Mouse (Mus musculus): Measurements from ENCODE around the gene Vars. TPM values are rescaled to one million over a fixed set of nuclear protein-coding genes. Genes with fewer than 3 reads are reported as not detected.

Gene Vars
- total and polyA plus RNA-seq, 3 experiments, result 130 to 1,339 (median 289) TPM

- Histone ChIP-seq H3K9me3 (replicated peaks) (no peaks in the 10 kb centered on the region), H3K4me3 (ENCODE audit: low read depth, low read length) (no peak overlapping the region), H3K4me1 (ENCODE audit: insufficient read depth, low read depth, low read length) (peaks cover 57% of the 10 kb centered on the region), H3K36me3 (replicated peaks) (peaks cover 41% of the 10 kb centered on the region), H3K27me3 (ENCODE audit: insufficient read depth, low read length) (peaks cover 37% of the 10 kb centered on the region)
- no peak for DNase-seq (ENCODE audit: low spot score)
- TF ChIP-seq GATA1 (IDR thresholded peaks at IDR 0.05; ENCODE audit: borderline replicate concordance, low read length) (no peak), GATA2 (IDR thresholded peaks at IDR 0.05; ENCODE audit: borderline replicate concordance, low read depth, low read length) (no peak), POLR2AphosphoS5 (IDR thresholded peaks at IDR 0.05; ENCODE audit: insufficient replicate concordance, low read depth, low read length) (no peak), CTCF (IDR thresholded peaks at IDR 0.05; ENCODE audit: low read depth, low read length) (no peak), TAL1 (conservative IDR thresholded peaks at IDR 0.05; ENCODE audit: low read depth, low read length) (no peak)
- no peak for ATAC-seq (ENCODE audit: extremely low read depth, insufficient number of reproducible peaks, low FRiP score, poor library complexity, severe bottlenecking)
Observed at GRCm38 (mm10) chr17:35063466-35063865, 62.7 kb downstream of the Vars start.

GRCm38 (mm10) chr17:35064378-35064877, 63.6 kb downstream of the Vars start:
- TF ChIP-seq GATA1 (IDR thresholded peaks at IDR 0.05; ENCODE audit: borderline replicate concordance, low read length) (no peak), GATA2 (IDR thresholded peaks at IDR 0.05; ENCODE audit: borderline replicate concordance, low read depth, low read length) (no peak), POLR2AphosphoS5 (IDR thresholded peaks at IDR 0.05; ENCODE audit: insufficient replicate concordance, low read depth, low read length) (no peak), CTCF (IDR thresholded peaks at IDR 0.05; ENCODE audit: low read depth, low read length) (no peak), TAL1 (conservative IDR thresholded peaks at IDR 0.05; ENCODE audit: low read depth, low read length) (no peak)
- H3K9me3 ChIP-seq (replicated peaks), result no peaks in the 10 kb centered on the region
- H3K36me3 ChIP-seq (replicated peaks), result peaks cover 36% of the 10 kb centered on the region
- H3K4me3 ChIP-seq (ENCODE audit: low read depth, low read length), result no peak overlapping the region; the same call in 1 of the 2 replicates
- H3K4me1 ChIP-seq (ENCODE audit: insufficient read depth, low read depth, low read length), result peaks cover 51% of the 10 kb centered on the region
- peaks cover 47% of the 10 kb centered on the region for H3K27me3 ChIP-seq (ENCODE audit: insufficient read depth, low read length)
- ATAC-seq (ENCODE audit: extremely low read depth, insufficient number of reproducible peaks, low FRiP score, poor library complexity, severe bottlenecking) (no peak), DNase-seq (ENCODE audit: low spot score) (no peak)

DNA sequence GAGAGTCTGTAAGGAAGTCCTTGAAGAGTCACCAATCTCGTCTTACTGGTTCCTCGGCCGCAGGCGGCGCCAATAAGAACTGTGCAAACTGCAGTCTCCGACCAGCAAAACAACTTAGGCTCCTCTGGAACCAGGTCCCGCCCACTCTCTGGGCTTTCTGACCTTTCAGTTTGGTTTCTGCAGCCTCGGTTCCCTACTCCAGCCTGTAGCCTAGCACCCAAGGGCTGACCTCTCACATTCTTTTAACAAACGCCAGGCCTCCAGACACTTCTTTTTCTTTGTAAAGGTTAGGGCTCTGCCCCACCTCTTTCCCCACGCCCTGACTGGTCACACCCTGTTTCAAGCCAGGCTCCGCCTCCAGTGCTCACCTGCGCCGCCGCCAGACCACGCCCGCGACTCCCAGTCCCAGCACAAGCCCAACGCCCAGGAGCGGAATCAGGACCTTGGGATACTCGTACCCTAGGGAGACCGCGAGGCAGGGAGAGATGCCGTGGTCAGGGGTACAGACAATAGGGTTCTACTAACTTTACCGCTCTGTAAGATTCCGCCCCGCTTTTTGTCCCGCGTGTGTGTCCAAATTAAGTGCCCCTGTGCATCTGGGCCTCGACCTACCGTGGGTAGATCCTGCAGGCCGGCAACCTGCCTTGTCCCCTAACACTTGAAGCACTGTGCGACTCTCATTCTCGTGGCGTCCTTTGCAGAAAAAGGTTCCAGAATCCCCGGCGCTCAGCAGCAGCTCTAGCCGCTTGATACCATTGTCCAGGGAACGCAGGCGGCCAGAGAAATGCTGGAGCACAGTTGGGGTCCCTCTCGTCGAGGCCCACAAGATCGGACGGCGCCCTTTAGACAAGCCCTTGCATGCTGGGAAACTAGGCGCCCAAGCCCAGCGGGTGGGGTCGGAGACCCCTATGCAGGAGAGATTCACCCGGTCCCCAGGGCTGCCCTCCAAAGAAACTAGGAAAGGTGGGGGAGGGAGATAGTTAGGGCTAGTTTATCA, 64.5 kb downstream of the Vars start, which contains the start of gene Ly6g6c:
TSS of gene Ly6g6c (plus strand) at position 438 of the 997 bp plus-strand sequence.
- ATAC-seq (ENCODE audit: extremely low read depth, insufficient number of reproducible peaks, low FRiP score, poor library complexity, severe bottlenecking) (no peak), DNase-seq (ENCODE audit: low spot score) (no peak)
- H3K9me3 ChIP-seq (replicated peaks), result no peaks in the 10 kb centered on the region
- TF ChIP-seq POLR2AphosphoS5 (IDR thresholded peaks at IDR 0.05; ENCODE audit: insufficient replicate concordance, low read depth, low read length), result no peak
- no peak for TF ChIP-seq GATA1 (IDR thresholded peaks at IDR 0.05; ENCODE audit: borderline replicate concordance, low read length)
- TF ChIP-seq TAL1 (conservative IDR thresholded peaks at IDR 0.05; ENCODE audit: low read depth, low read length), result no peak
- TF ChIP-seq CTCF (IDR thresholded peaks at IDR 0.05; ENCODE audit: low read depth, low read length), result no peak
- no peak for TF ChIP-seq GATA2 (IDR thresholded peaks at IDR 0.05; ENCODE audit: borderline replicate concordance, low read depth, low read length)
- H3K27me3 ChIP-seq (ENCODE audit: insufficient read depth, low read length), result peaks cover 52% of the 10 kb centered on the region
- peaks cover 33% of the 10 kb centered on the region for H3K36me3 ChIP-seq (replicated peaks)
- peaks cover 44% of the 10 kb centered on the region for H3K4me1 ChIP-seq (ENCODE audit: insufficient read depth, low read depth, low read length)
- peak within 1 kb of the TSS; percentile 49; the same call in 1 of the 2 replicates for H3K4me3 ChIP-seq (ENCODE audit: low read depth, low read length)

Other genes starting within 250 kb of the Vars start
Only the 20 nearest of the 45 such genes appear.
- gene C2, start 102.7 kb upstream of the Vars start, total RNA-seq (2014; fragmentation: Nextera tagmentation), result 22.2 and 25.9 TPM in 2 replicates
- gene C2, start 102.7 kb upstream of the Vars start, total RNA-seq (2017), result 1.4 and 2.5 TPM in 2 replicates
- 1.2 and 2.3 TPM in 2 replicates for gene C2, start 102.7 kb upstream of the Vars start, polyA plus RNA-seq (2012)
- gene Ehmt2, start 102.5 kb upstream of the Vars start, total RNA-seq (2014; fragmentation: Nextera tagmentation), result 123 and 126 TPM in 2 replicates
- 94.4 and 108 TPM in 2 replicates for gene Ehmt2, start 102.5 kb upstream of the Vars start, total RNA-seq (2017)
- 346 and 451 TPM in 2 replicates for gene Ehmt2, start 102.5 kb upstream of the Vars start, polyA plus RNA-seq (2012)
- gene Slc44a4, start 86.5 kb upstream of the Vars start, total RNA-seq (2014; fragmentation: Nextera tagmentation), result not detected in 2 replicates
- gene Slc44a4, start 86.5 kb upstream of the Vars start, total RNA-seq (2017), result 0.06 TPM in 1 of 2 replicates, not detected in the other
- gene Slc44a4, start 86.5 kb upstream of the Vars start, polyA plus RNA-seq (2012), result not detected in 2 replicates
- gene Neu1, start 69.7 kb upstream of the Vars start, total RNA-seq (2014; fragmentation: Nextera tagmentation), result 11.6 and 12.6 TPM in 2 replicates
- 17.2 and 19.7 TPM in 2 replicates for gene Neu1, start 69.7 kb upstream of the Vars start, total RNA-seq (2017)
- gene Neu1, start 69.7 kb upstream of the Vars start, polyA plus RNA-seq (2012), result 9.2 and 12.0 TPM in 2 replicates
- 0.24 TPM in 1 of 2 replicates, not detected in the other for gene Hspa1b, start 41.7 kb upstream of the Vars start, total RNA-seq (2014; fragmentation: Nextera tagmentation)
- 0.11 and 0.35 TPM in 2 replicates for gene Hspa1b, start 41.7 kb upstream of the Vars start, total RNA-seq (2017)
- gene Hspa1b, start 41.7 kb upstream of the Vars start, polyA plus RNA-seq (2012), result 0.93 and 0.94 TPM in 2 replicates
- gene Gm20481, start 31.1 kb upstream of the Vars start, total RNA-seq (2014; fragmentation: Nextera tagmentation), result not detected in 2 replicates
- gene Gm20481, start 31.1 kb upstream of the Vars start, total RNA-seq (2017), result 0.44 TPM in 1 of 2 replicates, not detected in the other
- gene Gm20481, start 31.1 kb upstream of the Vars start, polyA plus RNA-seq (2012), result not detected in 2 replicates
- not detected in 2 replicates for gene Hspa1a, start 28.8 kb upstream of the Vars start, total RNA-seq (2014; fragmentation: Nextera tagmentation)
- 0.06 TPM in 1 of 2 replicates, not detected in the other for gene Hspa1a, start 28.8 kb upstream of the Vars start, total RNA-seq (2017)
- gene Hspa1a, start 28.8 kb upstream of the Vars start, polyA plus RNA-seq (2012), result 0.18 and 0.22 TPM in 2 replicates
- not detected in 2 replicates for gene Hspa1l, start 28.3 kb upstream of the Vars start, total RNA-seq (2014; fragmentation: Nextera tagmentation)
- gene Hspa1l, start 28.3 kb upstream of the Vars start, total RNA-seq (2017), result 0.05 and 0.12 TPM in 2 replicates
- gene Hspa1l, start 28.3 kb upstream of the Vars start, polyA plus RNA-seq (2012), result not detected in 2 replicates
- gene Lsm2, start 19.1 kb upstream of the Vars start, total RNA-seq (2014; fragmentation: Nextera tagmentation), result 195 and 218 TPM in 2 replicates
- 65.8 and 71.9 TPM in 2 replicates for gene Lsm2, start 19.1 kb upstream of the Vars start, total RNA-seq (2017)
- gene Lsm2, start 19.1 kb upstream of the Vars start, polyA plus RNA-seq (2012), result 239 and 263 TPM in 2 replicates
- 0.53 and 0.60 TPM in 2 replicates for gene Vwa7, start 15.6 kb downstream of the Vars start, total RNA-seq (2014; fragmentation: Nextera tagmentation)
- 3.5 TPM in 2 replicates for gene Vwa7, start 15.6 kb downstream of the Vars start, total RNA-seq (2017)
- 1.5 TPM in 2 replicates for gene Vwa7, start 15.6 kb downstream of the Vars start, polyA plus RNA-seq (2012)
- gene Sapcd1, start 27.0 kb downstream of the Vars start, total RNA-seq (2014; fragmentation: Nextera tagmentation), result 35.3 and 35.5 TPM in 2 replicates
- gene Sapcd1, start 27.0 kb downstream of the Vars start, total RNA-seq (2017), result 156 and 206 TPM in 2 replicates
- gene Sapcd1, start 27.0 kb downstream of the Vars start, polyA plus RNA-seq (2012), result 90.0 and 101 TPM in 2 replicates
- 41.7 and 45.5 TPM in 2 replicates for gene Msh5, start 45.8 kb downstream of the Vars start, total RNA-seq (2014; fragmentation: Nextera tagmentation)
- 11.8 and 12.4 TPM in 2 replicates for gene Msh5, start 45.8 kb downstream of the Vars start, total RNA-seq (2017)
- 11.3 and 11.5 TPM in 2 replicates for gene Msh5, start 45.8 kb downstream of the Vars start, polyA plus RNA-seq (2012)
- gene Clic1, start 49.0 kb downstream of the Vars start, total RNA-seq (2014; fragmentation: Nextera tagmentation), result 211 and 218 TPM in 2 replicates
- gene Clic1, start 49.0 kb downstream of the Vars start, total RNA-seq (2017), result 562 and 724 TPM in 2 replicates
- 233 and 258 TPM in 2 replicates for gene Clic1, start 49.0 kb downstream of the Vars start, polyA plus RNA-seq (2012)
- gene Ddah2, start 58.0 kb downstream of the Vars start, total RNA-seq (2014; fragmentation: Nextera tagmentation), result 52.4 and 70.3 TPM in 2 replicates
- 179 and 180 TPM in 2 replicates for gene Ddah2, start 58.0 kb downstream of the Vars start, total RNA-seq (2017)
- 242 and 291 TPM in 2 replicates for gene Ddah2, start 58.0 kb downstream of the Vars start, polyA plus RNA-seq (2012)
- gene Ly6g6c, start 64.4 kb downstream of the Vars start, total RNA-seq (2014; fragmentation: Nextera tagmentation), result not detected in 2 replicates
- gene Ly6g6c, start 64.4 kb downstream of the Vars start, total RNA-seq (2017), result 0.16 TPM in 1 of 2 replicates, not detected in the other
- not detected in 2 replicates for gene Ly6g6c, start 64.4 kb downstream of the Vars start, polyA plus RNA-seq (2012)
- gene Mpig6b, start 65.2 kb downstream of the Vars start, total RNA-seq (2014; fragmentation: Nextera tagmentation), result not detected in 2 replicates
- 0.06 TPM in 1 of 2 replicates, not detected in the other for gene Mpig6b, start 65.2 kb downstream of the Vars start, total RNA-seq (2017)
- gene Mpig6b, start 65.2 kb downstream of the Vars start, polyA plus RNA-seq (2012), result not detected in 2 replicates
- gene Ly6g6e, start 75.9 kb downstream of the Vars start, total RNA-seq (2014; fragmentation: Nextera tagmentation), result not detected in 2 replicates
- not detected in 2 replicates for gene Ly6g6e, start 75.9 kb downstream of the Vars start, total RNA-seq (2017)
- gene Ly6g6e, start 75.9 kb downstream of the Vars start, polyA plus RNA-seq (2012), result 0.36 TPM in 1 of 2 replicates, not detected in the other
- not detected in 2 replicates for gene Ly6g6d, start 77.1 kb downstream of the Vars start, total RNA-seq (2014; fragmentation: Nextera tagmentation)
- gene Ly6g6d, start 77.1 kb downstream of the Vars start, total RNA-seq (2017), result 0.58 TPM in 1 of 2 replicates, not detected in the other
- 2.0 and 3.6 TPM in 2 replicates for gene Ly6g6d, start 77.1 kb downstream of the Vars start, polyA plus RNA-seq (2012)
- not detected in 2 replicates for gene Ly6g6f, start 84.6 kb downstream of the Vars start, total RNA-seq (2014; fragmentation: Nextera tagmentation)
- 0.23 and 0.27 TPM in 2 replicates for gene Ly6g6f, start 84.6 kb downstream of the Vars start, total RNA-seq (2017)
- 0.10 and 0.24 TPM in 2 replicates for gene Ly6g6f, start 84.6 kb downstream of the Vars start, polyA plus RNA-seq (2012)
- gene Abhd16a, start 88.3 kb downstream of the Vars start, total RNA-seq (2014; fragmentation: Nextera tagmentation), result 28.9 and 32.3 TPM in 2 replicates
- 35.6 and 50.0 TPM in 2 replicates for gene Abhd16a, start 88.3 kb downstream of the Vars start, total RNA-seq (2017)
- gene Abhd16a, start 88.3 kb downstream of the Vars start, polyA plus RNA-seq (2012), result 80.6 and 97.0 TPM in 2 replicates